Mouse (Mus musculus): Measurements from ENCODE around the gene Lta. TPM values are rescaled to one million over a fixed set of nuclear protein-coding genes. Genes with fewer than 3 reads are reported as not detected.

The Lta gene
- polyA plus RNA-seq, 1 experiment from 2014 or later, result 0.39 TPM

DNA sequence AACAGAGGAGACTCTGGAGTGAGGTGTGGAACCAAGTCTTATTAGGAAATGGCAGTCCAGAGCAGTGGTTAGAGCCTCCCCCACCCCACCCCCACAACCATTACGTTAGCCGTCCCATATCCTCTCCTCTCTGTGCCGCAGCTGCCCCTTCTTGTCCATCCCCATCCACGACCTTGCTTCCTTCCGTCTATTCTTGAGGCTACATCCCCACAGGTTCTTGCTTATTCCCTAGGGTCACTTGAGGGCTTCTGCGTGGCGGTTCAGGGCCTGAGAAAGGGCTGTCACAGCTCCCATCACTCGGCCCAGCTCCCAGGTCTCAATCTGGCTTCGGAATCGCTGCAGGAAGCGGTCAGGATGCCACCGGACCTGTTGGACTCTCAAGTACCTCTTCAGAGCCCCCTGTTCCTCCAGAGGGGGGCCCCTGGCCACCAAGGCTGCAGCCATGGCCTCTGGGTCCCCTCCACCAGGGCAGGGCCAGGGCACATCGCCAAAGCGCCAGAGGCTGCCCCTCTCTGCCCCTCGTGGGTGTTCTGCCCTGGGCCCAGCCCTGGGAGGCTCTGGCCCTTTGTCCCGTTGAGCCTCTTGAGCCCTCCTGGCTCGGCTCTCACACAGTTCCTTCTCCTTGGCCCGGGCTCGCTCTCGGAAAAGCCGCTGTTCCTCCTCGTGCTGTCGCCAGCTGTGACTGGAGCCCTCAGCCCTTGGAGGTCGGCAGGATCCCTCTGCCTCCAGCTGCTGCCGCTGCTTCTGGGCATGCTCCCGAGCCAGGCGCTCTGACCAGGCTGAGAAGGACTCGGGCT, 15.2 kb upstream of the Lta start, which contains the start of gene Gm16181:
Gm16181 (plus strand) TSS at position 679 of the 797 bp plus-strand sequence.
- Histone ChIP-seq H3K4me2 (no peak within 1 kb of the TSS), H3K9me3 (no peaks in the 10 kb centered on the region), H3K36me3 (peaks cover 13% of the 10 kb centered on the region), H3K27ac (replicated peaks) (no peak within 1 kb of the TSS), H3K4me1 (replicated peaks) (no peaks in the 10 kb centered on the region), H3K9ac (no peak within 1 kb of the TSS), H3K4me3 (no peak within 1 kb of the TSS), H3K27me3 (no peaks in the 10 kb centered on the region)
- 74% methylated on average over 28 of the region's 28 CpGs for WGBS
- no peak for ATAC-seq (ENCODE audit: low FRiP score, low read depth)

DNA sequence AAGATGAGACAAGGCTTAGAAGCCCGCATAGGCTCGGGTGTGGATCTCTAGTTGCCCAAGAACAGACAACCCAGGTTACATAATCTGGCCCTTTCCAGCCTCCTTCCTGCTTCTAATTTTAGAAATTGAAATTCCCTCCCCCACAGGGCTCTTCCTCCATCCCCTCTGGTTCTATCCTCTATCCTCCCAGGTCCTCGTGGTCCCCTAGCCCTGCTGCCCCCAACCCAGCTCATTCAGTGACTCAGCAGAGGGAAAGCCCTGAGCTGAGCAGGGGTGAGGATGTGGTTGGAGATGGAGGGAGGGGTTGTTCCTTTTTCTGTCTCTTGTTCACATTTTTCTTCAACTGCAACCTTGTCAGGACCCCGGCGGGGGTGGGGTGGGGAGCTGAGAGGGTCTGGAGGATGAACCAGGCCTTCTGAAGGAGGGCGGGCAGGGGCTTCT, 14.5 kb upstream of the Lta start:
- Histone ChIP-seq H3K27me3 (no peaks in the 10 kb centered on the region), H3K9me3 (no peaks in the 10 kb centered on the region), H3K4me3 (no peak overlapping the region), H3K4me2 (no peak overlapping the region), H3K36me3 (peaks cover 13% of the 10 kb centered on the region), H3K4me1 (replicated peaks) (no peaks in the 10 kb centered on the region), H3K27ac (replicated peaks) (no peak overlapping the region), H3K9ac (no peak overlapping the region)
- no peak for ATAC-seq (ENCODE audit: low FRiP score, low read depth)
- WGBS, result 90% methylated on average over 6 of the region's 6 CpGs

DNA sequence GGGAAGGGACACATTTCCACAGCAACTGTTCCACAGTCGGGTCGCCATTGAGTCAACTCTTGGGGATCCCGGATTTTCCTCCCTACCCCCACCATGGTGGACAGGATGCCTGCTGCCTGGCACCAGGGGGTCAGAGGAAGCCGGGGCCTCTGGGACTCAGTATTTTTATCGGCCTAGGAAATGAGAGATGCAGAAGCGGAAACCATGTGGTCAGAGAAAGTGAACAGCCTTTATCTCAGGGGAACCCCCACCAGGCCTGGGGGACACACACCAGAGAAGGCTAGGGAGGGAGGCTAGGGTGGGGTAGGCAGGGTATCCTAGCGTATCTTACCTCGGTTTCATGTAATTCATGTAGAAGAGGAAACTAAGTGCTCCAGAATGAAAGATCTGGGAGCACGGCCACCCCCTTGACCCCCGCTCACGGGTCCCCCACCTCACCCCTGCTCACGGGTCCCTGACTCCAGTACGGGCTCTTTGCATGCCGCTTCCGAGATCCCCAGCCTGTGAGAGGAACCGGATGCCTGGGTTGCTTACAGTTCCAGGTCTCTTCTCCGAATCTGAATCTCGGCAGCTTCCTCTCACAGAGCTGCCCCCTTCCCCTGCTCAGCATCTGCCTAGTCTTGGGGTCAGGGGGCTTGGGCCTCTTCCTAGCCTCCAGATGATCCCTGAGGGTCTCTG, 13.5 kb upstream of the Lta start:
- no peak for ATAC-seq (ENCODE audit: low FRiP score, low read depth)
- no peak overlapping the region for H3K9ac ChIP-seq
- H3K27ac ChIP-seq (replicated peaks), result no peak overlapping the region
- H3K4me3 ChIP-seq, result no peak overlapping the region
- peaks cover 13% of the 10 kb centered on the region for H3K36me3 ChIP-seq
- no peaks in the 10 kb centered on the region for H3K9me3 ChIP-seq
- WGBS, result 79% methylated on average over 18 of the region's 18 CpGs
- no peaks in the 10 kb centered on the region for H3K27me3 ChIP-seq
- H3K4me1 ChIP-seq (replicated peaks), result no peaks in the 10 kb centered on the region
- H3K4me2 ChIP-seq, result no peak overlapping the region

DNA sequence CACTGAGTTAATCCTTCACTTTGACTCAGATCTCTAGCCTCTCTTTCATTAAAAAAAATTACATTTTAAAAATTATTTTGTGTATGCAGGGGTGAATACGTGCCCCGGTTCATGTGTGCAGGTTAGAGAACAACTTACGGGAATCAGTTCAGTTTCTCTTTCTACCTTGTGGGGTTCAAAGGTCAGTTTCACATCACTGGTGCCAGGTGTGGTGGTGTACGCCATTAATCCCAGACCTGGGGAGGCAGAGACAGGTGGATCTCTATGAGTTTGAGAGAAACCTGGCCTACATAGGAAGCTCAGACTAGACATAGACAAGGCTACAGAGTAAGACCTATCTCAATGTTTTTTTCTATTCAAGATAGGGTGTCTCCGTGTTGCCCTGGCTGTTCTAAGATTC, 7.9 kb upstream of the Lta start:
- Histone ChIP-seq H3K27ac (replicated peaks) (no peak overlapping the region), H3K9me3 (no peaks in the 10 kb centered on the region), H3K4me3 (no peak overlapping the region), H3K36me3 (no peaks in the 10 kb centered on the region), H3K27me3 (no peaks in the 10 kb centered on the region), H3K4me2 (no peak overlapping the region), H3K4me1 (replicated peaks) (no peaks in the 10 kb centered on the region), H3K9ac (no peak overlapping the region)
- WGBS, result 96% methylated on average over 5 of the region's 5 CpGs
- ATAC-seq (ENCODE audit: low FRiP score, low read depth), result no peak

DNA sequence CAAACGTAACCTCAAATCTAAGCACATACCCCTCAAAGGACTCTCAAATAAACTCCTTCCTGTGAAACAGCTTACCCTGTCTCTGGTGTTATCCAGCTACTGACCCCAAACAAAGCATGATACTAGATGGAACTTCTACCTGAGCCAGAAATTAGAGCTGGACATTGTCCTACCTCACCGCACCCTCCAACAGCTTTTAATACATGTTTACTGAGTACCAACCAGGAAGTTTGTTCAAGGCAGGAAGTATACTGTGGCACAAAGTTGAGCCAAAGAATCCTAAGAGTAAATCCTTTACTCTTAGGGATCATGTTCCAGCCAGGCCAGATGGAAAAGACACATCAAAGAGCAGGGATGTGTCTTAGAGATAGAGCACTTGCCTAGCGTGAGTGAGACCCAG, 5.4 kb upstream of the Lta start:
- H3K9me3 ChIP-seq, result no peaks in the 10 kb centered on the region
- no peaks in the 10 kb centered on the region for H3K27me3 ChIP-seq
- no peaks in the 10 kb centered on the region for H3K36me3 ChIP-seq
- H3K4me3 ChIP-seq, result no peak overlapping the region
- H3K9ac ChIP-seq, result no peak overlapping the region
- no peak overlapping the region for H3K27ac ChIP-seq (replicated peaks)
- H3K4me1 ChIP-seq (replicated peaks), result no peaks in the 10 kb centered on the region
- H3K4me2 ChIP-seq, result no peak overlapping the region
- no peak for ATAC-seq (ENCODE audit: low FRiP score, low read depth)
- 87% methylated on average over 3 of the region's 3 CpGs for WGBS

DNA sequence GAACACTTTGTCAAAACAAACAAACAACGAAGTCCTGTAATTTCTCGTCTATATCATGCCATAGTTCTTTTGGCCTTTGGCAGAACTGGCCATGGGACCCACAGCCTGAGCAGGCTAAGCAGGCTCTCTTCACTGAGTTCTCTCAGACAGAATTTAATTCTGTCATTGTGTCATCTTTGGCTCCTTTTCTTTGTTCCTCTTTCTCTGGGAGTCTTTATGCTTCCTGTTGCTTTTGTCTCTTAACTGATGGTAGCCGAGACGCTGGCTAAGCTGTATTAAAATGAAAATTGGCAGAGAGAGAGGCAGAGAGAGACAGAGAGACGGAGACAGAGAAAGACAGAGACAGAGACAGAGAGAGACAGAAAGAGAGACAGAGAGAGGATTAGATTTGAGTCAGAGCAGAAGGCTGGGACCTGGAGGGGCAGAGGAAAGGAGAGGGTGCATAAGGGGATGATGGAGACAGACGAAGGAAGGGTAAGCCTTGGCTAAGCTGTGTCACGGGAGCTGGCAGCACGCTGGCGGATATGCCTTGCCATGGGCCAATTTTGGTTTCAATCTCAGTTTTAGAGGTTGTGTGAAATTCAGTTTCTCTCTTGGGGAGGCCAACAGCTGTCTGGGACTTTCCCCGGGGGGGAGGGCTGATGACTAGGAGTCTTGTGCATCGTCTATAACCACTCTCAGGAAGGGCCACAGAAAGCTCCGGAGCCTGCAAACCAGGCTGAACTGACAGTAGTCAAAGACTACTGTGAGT, 4.8 kb upstream of the Lta start:
- Histone ChIP-seq H3K4me2 (no peak overlapping the region), H3K36me3 (no peaks in the 10 kb centered on the region), H3K9ac (no peak overlapping the region), H3K4me1 (replicated peaks) (no peaks in the 10 kb centered on the region), H3K4me3 (no peak overlapping the region), H3K27me3 (0 out of 2 replicates have a peak, but pooled peaks cover 3% of the 10 kb centered on the region), H3K27ac (replicated peaks) (no peak overlapping the region), H3K9me3 (no peaks in the 10 kb centered on the region)
- WGBS, result 69% methylated on average over 12 of the region's 12 CpGs
- ATAC-seq (ENCODE audit: low FRiP score, low read depth), result no peak

DNA sequence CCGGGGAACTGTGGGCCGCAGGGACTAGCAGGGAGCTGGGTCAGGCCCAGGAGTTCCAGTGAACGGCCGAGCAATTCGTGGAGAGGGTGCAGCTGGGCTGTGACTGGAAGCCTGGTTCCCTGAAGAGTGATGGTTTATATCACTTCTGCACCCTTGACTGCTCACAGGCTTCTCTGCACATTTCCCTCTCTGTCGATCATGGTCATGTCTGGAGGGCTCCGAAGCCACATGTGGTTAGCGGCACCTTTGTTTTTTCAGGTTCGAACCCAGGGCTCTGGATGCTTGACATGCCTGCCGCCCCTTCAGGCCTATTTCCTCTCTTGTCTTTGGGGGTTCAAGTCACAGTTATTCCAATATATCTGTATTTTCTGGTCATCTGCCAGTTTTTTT, 224 bp upstream of the Lta start:
- no peaks in the 10 kb centered on the region for H3K4me1 ChIP-seq (replicated peaks)
- no peaks in the 10 kb centered on the region for H3K9me3 ChIP-seq
- ATAC-seq (ENCODE audit: low FRiP score, low read depth), result no peak
- H3K4me2 ChIP-seq, result 0 out of 2 replicates have a peak overlapping the region, but pooled peaks have one; percentile 6
- 59% methylated on average over 10 of the region's 10 CpGs for WGBS
- no peaks in the 10 kb centered on the region for H3K36me3 ChIP-seq
- no peak overlapping the region for H3K4me3 ChIP-seq
- no peak overlapping the region for H3K27ac ChIP-seq (replicated peaks)
- 0 out of 2 replicates have a peak, but pooled peaks cover 17% of the 10 kb centered on the region for H3K27me3 ChIP-seq
- no peak overlapping the region for H3K9ac ChIP-seq

DNA sequence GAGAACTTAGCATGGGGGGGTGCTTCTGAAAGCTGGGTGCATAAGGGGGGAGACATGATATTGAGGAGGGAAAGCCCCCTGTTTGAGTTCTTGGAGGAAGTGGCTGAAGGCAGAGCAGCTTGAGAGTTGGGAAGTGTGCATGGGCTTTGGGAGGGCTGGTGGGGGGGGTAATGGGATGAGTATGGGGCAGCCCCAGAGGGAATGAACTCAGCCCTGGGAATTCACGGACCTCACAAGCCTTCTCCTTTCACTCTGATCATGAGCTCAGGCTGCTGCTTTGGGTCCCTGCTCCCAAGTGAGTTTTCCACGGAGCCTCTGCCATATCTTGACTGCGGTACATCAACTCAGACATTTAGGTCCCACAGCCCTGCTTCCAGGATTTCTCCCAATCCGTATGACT, 2.7 kb downstream of the Lta start:
- H3K27me3 ChIP-seq, result 0 out of 2 replicates have a peak, but pooled peaks cover 17% of the 10 kb centered on the region
- ATAC-seq (ENCODE audit: low FRiP score, low read depth), result no peak
- H3K9me3 ChIP-seq, result no peaks in the 10 kb centered on the region
- no peak overlapping the region for H3K27ac ChIP-seq (replicated peaks)
- no peaks in the 10 kb centered on the region for H3K4me1 ChIP-seq (replicated peaks)
- H3K4me2 ChIP-seq, result no peak overlapping the region
- H3K36me3 ChIP-seq, result no peaks in the 10 kb centered on the region
- no peak overlapping the region for H3K9ac ChIP-seq
- no peak overlapping the region for H3K4me3 ChIP-seq
- 91% methylated on average over 4 of the region's 4 CpGs for WGBS

DNA sequence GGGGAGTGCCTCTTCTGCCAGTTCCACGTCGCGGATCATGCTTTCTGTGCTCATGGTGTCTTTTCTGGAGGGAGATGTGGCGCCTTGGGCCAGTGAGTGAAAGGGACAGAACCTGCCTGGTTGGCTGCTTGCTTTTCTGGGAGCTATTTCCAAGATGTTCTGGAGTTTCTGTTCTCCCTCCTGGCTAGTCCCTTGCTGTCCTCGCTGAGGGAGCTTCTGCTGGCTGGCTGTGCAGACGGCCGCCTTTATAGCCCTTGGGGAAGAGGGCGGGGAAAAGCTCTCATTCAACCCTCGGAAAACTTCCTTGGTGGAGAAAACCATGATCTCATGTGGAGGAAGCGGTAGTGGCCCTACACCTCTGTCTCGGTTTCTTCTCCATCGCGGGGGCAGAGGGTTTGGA, 3.4 kb downstream of the Lta start, which contains the start of gene Tnf:
Tnf (minus strand) TSS at position 221 of the 400 bp plus-strand sequence.
- H3K27ac ChIP-seq (replicated peaks), result no peak within 1 kb of the TSS
- H3K27me3 ChIP-seq, result peaks cover 22% of the 10 kb centered on the region; the same call in 1 of the 2 replicates
- H3K4me2 ChIP-seq, result no peak within 1 kb of the TSS
- no peak within 1 kb of the TSS for H3K9ac ChIP-seq
- ATAC-seq (ENCODE audit: low FRiP score, low read depth), result no peak
- H3K4me3 ChIP-seq, result no peak within 1 kb of the TSS
- H3K36me3 ChIP-seq, result no peaks in the 10 kb centered on the region
- no peaks in the 10 kb centered on the region for H3K4me1 ChIP-seq (replicated peaks)
- no peaks in the 10 kb centered on the region for H3K9me3 ChIP-seq
- WGBS, result 50% methylated on average over 13 of the region's 13 CpGs

DNA sequence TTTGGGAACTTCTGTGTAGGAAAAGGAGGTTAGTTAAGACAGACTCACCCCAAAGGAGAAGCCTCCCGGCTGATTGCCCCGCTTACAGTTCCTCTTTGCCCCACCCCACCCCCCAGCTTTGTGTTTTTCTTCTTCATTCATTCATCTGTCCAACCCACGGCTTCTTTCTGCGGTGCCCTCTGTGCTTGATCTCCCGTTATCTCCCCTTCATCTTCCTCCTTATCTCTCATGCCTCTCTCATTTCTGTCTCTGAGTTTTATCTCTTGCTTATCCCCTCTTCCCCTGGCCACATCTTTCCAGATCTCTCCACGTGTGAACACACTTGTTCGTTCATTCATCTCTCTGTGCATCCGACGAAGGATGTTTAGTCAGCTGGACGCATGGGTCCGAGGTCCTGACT, 4.0 kb downstream of the Lta start:
- Histone ChIP-seq H3K4me2 (no peak overlapping the region), H3K27me3 (peaks cover 28% of the 10 kb centered on the region), H3K4me1 (replicated peaks) (peaks cover 2% of the 10 kb centered on the region), H3K36me3 (no peaks in the 10 kb centered on the region), H3K9me3 (no peaks in the 10 kb centered on the region), H3K27ac (replicated peaks) (no peak overlapping the region), H3K9ac (no peak overlapping the region), H3K4me3 (no peak overlapping the region)
- ATAC-seq (ENCODE audit: low FRiP score, low read depth), result no peak
- 71% methylated on average over 11 of the region's 11 CpGs for WGBS

DNA sequence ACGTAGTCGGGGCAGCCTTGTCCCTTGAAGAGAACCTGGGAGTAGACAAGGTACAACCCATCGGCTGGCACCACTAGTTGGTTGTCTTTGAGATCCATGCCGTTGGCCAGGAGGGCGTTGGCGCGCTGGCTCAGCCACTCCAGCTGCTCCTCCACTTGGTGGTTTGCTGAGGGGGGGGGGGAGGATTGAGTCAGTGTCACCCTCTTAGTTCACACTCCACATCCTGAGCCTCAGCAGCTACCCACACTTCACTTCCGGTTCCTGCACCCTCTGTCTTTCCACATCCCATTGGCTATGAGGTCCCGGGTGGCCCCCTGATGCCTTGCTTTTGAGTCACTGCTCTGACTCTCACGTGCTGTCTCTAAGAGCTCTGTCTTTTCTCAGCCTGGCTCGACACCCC, 4.8 kb downstream of the Lta start:
- WGBS, result 87% methylated on average over 11 of the region's 11 CpGs

DNA sequence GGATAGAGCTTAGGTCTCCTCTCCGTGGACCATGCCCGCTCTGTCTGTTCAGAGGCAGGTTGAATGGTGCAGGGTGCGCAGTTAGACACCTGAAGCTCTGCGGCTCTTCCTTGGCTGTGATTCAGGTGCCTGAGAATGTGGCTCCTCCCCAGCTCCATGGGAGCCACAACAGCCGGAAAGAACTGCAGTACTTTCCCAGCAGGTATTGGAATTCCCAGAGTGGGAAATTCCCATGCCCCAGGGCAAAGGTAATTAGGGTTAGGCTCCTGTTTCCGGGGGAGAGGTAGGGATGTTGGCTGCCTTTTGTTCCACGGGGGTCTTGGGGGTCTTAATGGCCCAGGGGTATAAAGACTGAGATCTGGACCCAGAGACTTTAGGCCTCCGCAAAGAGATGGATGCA, 6.2 kb downstream of the Lta start:
- peaks cover 42% of the 10 kb centered on the region for H3K27me3 ChIP-seq
- no peak overlapping the region for H3K9ac ChIP-seq
- 32% methylated on average over 8 of the region's 8 CpGs for WGBS
- H3K4me3 ChIP-seq, result no peak overlapping the region
- ATAC-seq (ENCODE audit: low FRiP score, low read depth), result no peak
- H3K9me3 ChIP-seq, result no peaks in the 10 kb centered on the region
- no peak overlapping the region for H3K27ac ChIP-seq (replicated peaks)
- H3K4me2 ChIP-seq, result no peak overlapping the region
- H3K36me3 ChIP-seq, result no peaks in the 10 kb centered on the region
- peaks cover 10% of the 10 kb centered on the region for H3K4me1 ChIP-seq (replicated peaks)

More for the DNA sequence above, 4.8 kb downstream of the Lta start:
- H3K27ac ChIP-seq (replicated peaks), result no peak overlapping the region
- peaks cover 9% of the 10 kb centered on the region for H3K4me1 ChIP-seq (replicated peaks)
- ATAC-seq (ENCODE audit: low FRiP score, low read depth), result no peak
- H3K27me3 ChIP-seq, result peaks cover 34% of the 10 kb centered on the region
- no peaks in the 10 kb centered on the region for H3K36me3 ChIP-seq
- H3K4me3 ChIP-seq, result no peak overlapping the region
- no peak overlapping the region for H3K4me2 ChIP-seq
- no peak overlapping the region for H3K9ac ChIP-seq
- H3K9me3 ChIP-seq, result no peaks in the 10 kb centered on the region
